Mouse (Mus musculus): ENCODE measurements around the gene Srd5a1. TPM values are rescaled to one million over a fixed set of nuclear protein-coding genes. Genes with fewer than 3 reads are reported as not detected.

Gene Srd5a1
- polyA plus RNA-seq, 1 experiment from 2014 or later, result 26.7 TPM

DNA sequence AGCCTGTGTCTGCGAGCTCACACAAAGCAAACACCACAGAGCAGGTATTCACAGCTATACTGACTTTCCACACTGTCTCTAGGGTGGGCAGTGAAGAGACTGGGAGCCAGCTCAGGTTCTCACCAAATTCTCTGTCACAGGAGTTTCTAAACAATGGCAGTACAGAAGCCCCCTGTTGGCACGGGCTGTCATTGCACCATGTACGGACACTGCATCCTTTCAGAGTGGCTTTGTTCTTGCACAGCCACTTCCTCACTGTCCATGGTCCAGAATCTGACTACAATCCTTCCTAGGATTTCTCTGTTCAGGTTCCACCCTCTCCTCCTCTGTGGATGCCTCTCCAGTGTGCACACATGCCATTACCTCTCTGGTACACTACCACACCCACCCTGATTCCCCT is 66.2 kb downstream of the Srd5a1 start:
- no peaks in the 10 kb centered on the region for H3K9me3 ChIP-seq (replicated peaks)
- peaks cover 24% of the 10 kb centered on the region for H3K4me1 ChIP-seq
- peak; percentile 18 for ATAC-seq (ENCODE audit: low FRiP score)
- no peak overlapping the region for H3K27ac ChIP-seq
- H3K4me3 ChIP-seq, result no peak overlapping the region
- no peak overlapping the region for H3K9ac ChIP-seq
- H3K4me2 ChIP-seq (replicated peaks), result no peak overlapping the region
- H3K27me3 ChIP-seq, result peaks cover 4% of the 10 kb centered on the region; the same call in 1 of the 2 replicates
- no peaks in the 10 kb centered on the region for H3K36me3 ChIP-seq
- 22% methylated on average over 3 of the region's 3 CpGs for WGBS

DNA sequence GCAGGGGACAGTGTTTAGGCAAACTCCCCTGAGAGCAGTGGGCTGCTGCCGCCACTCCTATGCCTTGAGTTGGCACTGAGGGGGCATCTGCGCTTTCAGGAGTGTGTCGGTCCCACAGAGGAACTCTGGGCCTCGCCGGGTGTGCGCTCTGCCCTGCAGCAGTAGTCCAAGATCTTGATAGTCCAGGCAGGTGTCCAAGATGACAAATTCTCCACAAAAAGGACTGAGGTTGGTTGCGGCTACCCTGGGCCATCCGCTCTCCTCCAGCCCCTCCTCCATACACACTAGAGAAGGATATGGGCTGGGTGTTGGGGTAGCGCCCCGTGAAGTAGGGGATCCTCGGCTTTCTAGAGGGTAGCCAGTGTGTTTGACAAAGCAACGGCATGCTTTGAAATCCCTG is 67.6 kb downstream of the Srd5a1 start:
- Histone ChIP-seq H3K4me3 (peak overlapping the region; percentile 7; the same call in 1 of the 2 replicates), H3K4me1 (peaks cover 35% of the 10 kb centered on the region), H3K4me2 (replicated peaks) (peak overlapping the region; percentile 34), H3K9ac (peak overlapping the region; percentile 8; the same call in 1 of the 2 replicates), H3K27me3 (peaks cover 4% of the 10 kb centered on the region; the same call in 1 of the 2 replicates), H3K36me3 (no peaks in the 10 kb centered on the region), H3K9me3 (replicated peaks) (no peaks in the 10 kb centered on the region), H3K27ac (no peak overlapping the region)
- peak; percentile 35 for ATAC-seq (ENCODE audit: low FRiP score)
- WGBS, result 53% methylated on average over 12 of the region's 12 CpGs

DNA sequence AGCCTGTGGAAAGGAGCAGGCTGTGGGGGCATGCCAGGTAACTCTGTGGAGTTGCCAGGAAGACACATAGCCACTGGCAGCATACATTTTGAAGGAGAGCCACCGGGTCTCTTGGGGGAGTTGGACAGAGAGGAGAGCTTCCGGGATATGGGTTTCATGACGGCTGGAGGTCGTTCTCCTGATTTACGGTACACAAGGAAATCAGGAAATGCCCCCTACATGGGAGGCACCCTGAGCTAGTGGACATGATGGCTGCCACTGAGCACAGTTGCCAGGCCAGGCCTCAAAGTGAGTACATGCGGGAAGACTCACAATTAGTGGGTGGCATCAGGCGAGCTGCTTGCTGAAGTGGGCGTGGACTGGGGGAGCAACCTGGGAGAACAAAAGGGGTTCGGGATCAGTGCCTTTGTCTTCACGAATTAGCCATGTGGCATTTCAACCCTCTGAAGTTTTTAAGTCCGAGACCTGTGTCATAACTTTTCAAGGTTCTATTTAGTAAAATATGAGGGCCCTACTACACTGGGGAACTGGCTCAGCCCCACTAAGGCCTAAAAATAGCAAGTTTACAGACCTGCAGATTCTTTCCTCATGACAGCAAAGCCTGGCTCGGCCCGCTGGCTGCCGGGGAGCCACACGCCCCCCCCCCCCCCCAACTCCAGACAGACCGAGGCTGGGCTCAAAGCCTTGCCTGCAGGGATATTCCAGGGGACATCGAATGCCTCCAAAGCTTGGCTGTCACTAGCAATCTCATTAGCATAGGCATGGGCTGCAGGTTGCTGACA is 68.5 kb downstream of the Srd5a1 start:
- H3K4me2 ChIP-seq (replicated peaks), result peak overlapping the region; percentile 34; the same call in 1 of the 2 replicates
- peaks cover 41% of the 10 kb centered on the region for H3K4me1 ChIP-seq
- peaks cover 4% of the 10 kb centered on the region; the same call in 1 of the 2 replicates for H3K27me3 ChIP-seq
- no peak overlapping the region for H3K9ac ChIP-seq
- no peak overlapping the region for H3K4me3 ChIP-seq
- no peak for ATAC-seq (ENCODE audit: low FRiP score)
- WGBS, result 44% methylated on average over 16 of the region's 17 CpGs
- H3K36me3 ChIP-seq, result no peaks in the 10 kb centered on the region
- H3K27ac ChIP-seq, result no peak overlapping the region
- H3K9me3 ChIP-seq (replicated peaks), result no peaks in the 10 kb centered on the region

DNA sequence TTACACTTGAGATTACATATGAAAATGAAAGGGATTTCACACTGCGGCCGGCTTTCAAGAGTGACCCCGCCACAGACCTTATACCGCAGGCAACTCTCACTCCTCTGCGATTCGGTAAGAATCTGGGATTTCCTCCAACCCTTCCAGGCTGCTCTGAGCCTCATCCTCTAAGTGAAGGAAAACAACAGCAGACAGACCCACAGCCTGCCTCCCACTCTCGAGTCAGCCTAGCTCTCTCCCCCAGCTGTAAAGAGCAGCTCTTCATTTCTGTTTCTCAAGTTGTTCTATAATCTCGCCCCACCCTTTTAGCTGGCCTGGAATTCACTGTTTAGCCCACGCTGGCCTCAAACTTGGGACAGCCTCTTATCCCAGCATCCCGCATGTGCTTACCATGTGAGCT is 69.5 kb downstream of the Srd5a1 start:
- peaks cover 4% of the 10 kb centered on the region; the same call in 1 of the 2 replicates for H3K27me3 ChIP-seq
- WGBS, result 81% methylated on average over 10 of the region's 10 CpGs
- H3K27ac ChIP-seq, result no peak overlapping the region
- no peak overlapping the region for H3K4me3 ChIP-seq
- peaks cover 41% of the 10 kb centered on the region for H3K4me1 ChIP-seq
- no peak for ATAC-seq (ENCODE audit: low FRiP score)
- H3K9me3 ChIP-seq (replicated peaks), result no peaks in the 10 kb centered on the region
- H3K36me3 ChIP-seq, result no peaks in the 10 kb centered on the region
- no peak overlapping the region for H3K4me2 ChIP-seq (replicated peaks)
- no peak overlapping the region for H3K9ac ChIP-seq

DNA sequence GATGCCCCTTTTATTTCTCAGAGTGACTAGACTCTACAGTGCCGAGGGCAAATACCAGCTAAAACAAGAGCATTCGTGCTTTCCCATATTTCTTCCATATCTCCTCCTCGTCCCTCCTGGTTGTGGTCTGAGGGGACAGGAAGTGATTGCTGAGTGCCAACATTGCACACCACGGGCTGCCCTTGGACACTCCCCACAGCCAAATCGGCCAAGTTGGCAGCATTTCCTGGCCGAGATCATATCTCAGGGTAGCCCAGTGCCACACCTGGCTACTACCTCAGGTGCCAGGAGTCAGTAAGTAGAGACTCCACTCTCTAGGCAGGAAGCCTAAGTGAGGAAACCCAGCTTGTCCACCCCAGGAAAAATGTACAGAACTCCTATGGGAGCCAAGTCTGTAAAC is 70.0 kb downstream of the Srd5a1 start:
- no peak overlapping the region for H3K9ac ChIP-seq
- no peaks in the 10 kb centered on the region for H3K9me3 ChIP-seq (replicated peaks)
- H3K4me2 ChIP-seq (replicated peaks), result no peak overlapping the region
- no peak overlapping the region for H3K4me3 ChIP-seq
- peaks cover 4% of the 10 kb centered on the region; the same call in 1 of the 2 replicates for H3K27me3 ChIP-seq
- WGBS, result 85% methylated on average over 6 of the region's 6 CpGs
- no peak for ATAC-seq (ENCODE audit: low FRiP score)
- no peaks in the 10 kb centered on the region for H3K36me3 ChIP-seq
- H3K4me1 ChIP-seq, result peaks cover 42% of the 10 kb centered on the region
- H3K27ac ChIP-seq, result no peak overlapping the region

DNA sequence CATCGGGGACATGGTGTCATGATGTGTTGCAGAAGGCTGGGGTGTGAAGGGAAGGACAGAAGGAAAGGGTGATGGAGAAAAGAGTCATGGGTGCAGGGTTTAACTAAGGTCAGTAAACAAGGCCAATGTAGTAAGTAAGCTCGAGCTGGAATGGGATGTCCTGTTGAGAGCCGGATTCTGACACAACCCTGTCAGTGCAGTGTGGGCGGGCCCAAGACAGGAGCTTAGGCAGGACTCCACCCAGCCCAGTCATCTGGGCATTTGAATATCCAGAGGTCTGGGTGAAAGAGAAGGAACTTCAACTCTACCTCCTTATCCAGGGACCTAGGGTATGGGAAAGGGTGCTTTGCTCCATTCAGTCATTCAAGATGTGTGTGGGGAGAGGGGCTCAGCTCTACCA is 72.9 kb downstream of the Srd5a1 start:
- no peaks in the 10 kb centered on the region for H3K36me3 ChIP-seq
- 30% methylated on average over 4 of the region's 4 CpGs for WGBS
- H3K4me3 ChIP-seq, result no peak overlapping the region
- peaks cover 41% of the 10 kb centered on the region for H3K4me1 ChIP-seq
- peaks cover under 1% of the 10 kb centered on the region; the same call in 1 of the 2 replicates for H3K27me3 ChIP-seq
- H3K9me3 ChIP-seq (replicated peaks), result no peaks in the 10 kb centered on the region
- no peak for ATAC-seq (ENCODE audit: low FRiP score)
- no peak overlapping the region for H3K9ac ChIP-seq
- no peak overlapping the region for H3K4me2 ChIP-seq (replicated peaks)
- H3K27ac ChIP-seq, result no peak overlapping the region; the same call in 1 of the 2 replicates

DNA sequence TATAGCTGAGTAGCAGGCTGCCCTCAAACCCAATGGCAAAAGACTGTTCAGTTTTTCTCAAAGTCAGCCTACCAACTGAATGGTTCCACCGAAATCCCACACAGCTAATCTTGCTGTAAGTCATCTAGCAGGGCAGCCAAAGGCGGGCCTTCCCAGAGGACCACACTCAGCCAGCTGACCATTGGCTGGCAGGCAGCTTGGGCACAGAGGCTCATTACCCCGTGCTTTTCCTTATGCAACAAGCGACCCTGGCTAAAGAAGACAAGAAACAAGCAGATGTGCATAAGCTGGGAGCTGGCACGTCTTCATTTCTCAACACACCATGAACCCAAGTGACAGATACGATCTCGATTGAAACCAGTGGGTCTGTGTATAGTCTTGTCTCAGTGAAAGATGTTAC is 73.9 kb downstream of the Srd5a1 start:
- H3K27ac ChIP-seq, result no peak overlapping the region
- no peaks in the 10 kb centered on the region; the same call in 1 of the 2 replicates for H3K27me3 ChIP-seq
- H3K9me3 ChIP-seq (replicated peaks), result no peaks in the 10 kb centered on the region
- H3K9ac ChIP-seq, result no peak overlapping the region
- peaks cover 38% of the 10 kb centered on the region for H3K4me1 ChIP-seq
- H3K4me3 ChIP-seq, result no peak overlapping the region
- ATAC-seq (ENCODE audit: low FRiP score), result no peak
- no peak overlapping the region for H3K4me2 ChIP-seq (replicated peaks)
- 80% methylated on average over 7 of the region's 7 CpGs for WGBS
- no peaks in the 10 kb centered on the region for H3K36me3 ChIP-seq

DNA sequence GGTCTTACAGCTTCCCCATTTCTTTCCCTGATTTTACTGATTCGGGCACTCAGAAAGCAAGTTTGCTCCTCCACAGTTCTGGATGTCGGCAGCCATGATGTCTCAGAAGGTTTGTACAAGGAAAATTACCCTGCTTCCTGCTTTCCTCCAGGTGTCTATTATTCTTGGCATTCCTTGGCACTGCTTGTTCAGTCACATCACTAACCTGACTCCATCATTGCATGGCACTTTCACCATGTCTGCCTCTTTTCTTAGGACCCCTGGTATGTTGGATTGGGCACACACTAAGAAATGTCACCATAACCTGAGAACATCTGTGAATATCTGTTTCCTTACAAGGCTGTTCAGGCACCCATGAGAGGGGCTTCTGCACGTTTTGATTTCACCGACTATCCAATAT is 75.2 kb downstream of the Srd5a1 start:
- Histone ChIP-seq H3K9me3 (replicated peaks) (no peaks in the 10 kb centered on the region), H3K4me2 (replicated peaks) (peak overlapping the region; percentile 85; the same call in 1 of the 2 replicates), H3K4me1 (peaks cover 51% of the 10 kb centered on the region), H3K27ac (no peak overlapping the region), H3K36me3 (no peaks in the 10 kb centered on the region), H3K4me3 (no peak overlapping the region), H3K27me3 (no peaks in the 10 kb centered on the region), H3K9ac (0 out of 2 replicates have a peak overlapping the region, but pooled peaks have one; percentile 18)
- no peak for ATAC-seq (ENCODE audit: low FRiP score)
- WGBS, result 86% methylated on average over 4 of the region's 4 CpGs

DNA sequence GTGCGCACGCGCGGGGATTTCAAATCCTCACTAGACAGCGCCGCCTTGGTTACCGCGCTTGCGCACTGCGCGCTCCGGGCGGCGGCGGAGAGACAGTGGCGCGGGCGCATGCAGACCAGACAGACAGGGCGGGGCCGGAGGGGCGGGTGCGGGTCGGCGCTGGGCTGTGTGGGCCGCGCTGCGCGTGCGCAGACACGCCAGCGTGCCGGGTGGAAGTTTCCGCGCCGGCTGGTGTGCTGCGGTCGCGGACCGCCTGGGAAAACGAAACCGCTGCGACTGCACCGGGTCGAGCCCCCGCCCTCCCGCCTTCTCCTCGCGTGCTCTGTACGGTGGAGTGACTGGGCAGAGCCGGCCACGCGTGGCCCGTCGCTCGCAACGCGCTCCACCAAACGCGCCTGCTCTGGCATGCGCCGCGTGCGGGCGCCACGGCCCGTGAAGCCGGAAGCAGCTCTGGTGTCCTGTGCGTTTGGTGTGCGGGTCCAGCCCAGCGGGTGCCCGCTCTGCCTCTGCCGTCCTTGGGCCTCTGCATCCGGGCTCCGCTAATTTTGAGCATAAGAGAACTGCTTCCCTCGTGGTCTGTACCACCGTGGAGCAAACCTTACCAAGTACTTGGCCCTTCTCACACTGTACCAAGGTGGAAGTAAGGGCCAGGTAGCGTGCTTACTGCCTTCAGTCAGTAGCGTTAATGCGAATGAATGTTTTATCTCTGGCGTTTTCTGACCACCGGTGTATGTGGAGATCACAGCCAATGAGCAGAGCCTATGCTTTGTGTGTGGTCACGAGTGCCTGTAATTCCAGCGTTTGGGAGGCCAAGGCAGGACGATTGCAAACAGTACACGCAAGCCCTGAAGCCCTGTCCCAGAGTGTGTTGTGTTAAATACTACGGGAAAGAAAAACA is 76.3 kb downstream of the Srd5a1 start:
- under 1% methylated on average over 80 of the region's 86 CpGs for WGBS
- Histone ChIP-seq H3K4me3 (peak overlapping the region; percentile 99), H3K9me3 (replicated peaks) (no peaks in the 10 kb centered on the region), H3K4me1 (peaks cover 56% of the 10 kb centered on the region), H3K36me3 (0 out of 2 replicates have a peak, but pooled peaks cover 3% of the 10 kb centered on the region), H3K4me2 (replicated peaks) (peak overlapping the region; percentile 85), H3K9ac (peak overlapping the region; percentile 97), H3K27ac (peak overlapping the region; percentile 96), H3K27me3 (no peaks in the 10 kb centered on the region)
- peak; percentile 95 for ATAC-seq (ENCODE audit: low FRiP score)

DNA sequence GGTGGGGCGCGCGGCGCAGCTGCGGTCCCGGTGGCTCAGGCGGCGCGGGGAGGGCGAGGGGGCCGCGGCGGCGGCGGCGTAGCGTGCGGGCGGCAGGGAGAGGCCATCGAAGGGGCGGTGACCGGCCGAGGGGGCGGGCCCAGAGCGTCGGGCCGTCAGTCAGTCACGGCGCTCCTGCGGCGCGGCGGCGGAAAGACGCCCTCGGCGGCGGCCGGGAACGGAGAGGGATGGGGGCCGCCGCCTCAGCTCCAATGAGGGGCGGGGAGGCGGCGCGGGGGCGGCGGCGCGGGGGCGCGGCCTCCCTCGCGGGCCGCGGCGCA is 76.9 kb downstream of the Srd5a1 start, which contains the start of gene Tent4a:
Gene Tent4a, minus strand, starts transcription at position 284 of the 320 bp plus-strand sequence.
- H3K4me1 ChIP-seq, result peaks cover 54% of the 10 kb centered on the region
- H3K9ac ChIP-seq, result peak within 1 kb of the TSS; percentile 97
- WGBS, result under 1% methylated on average over 37 of the region's 57 CpGs
- H3K4me2 ChIP-seq (replicated peaks), result peak within 1 kb of the TSS; percentile 94
- peak within 1 kb of the TSS; percentile 96 for H3K27ac ChIP-seq
- no peaks in the 10 kb centered on the region for H3K9me3 ChIP-seq (replicated peaks)
- peak within 1 kb of the TSS; percentile 99 for H3K4me3 ChIP-seq
- peak; percentile 77 for ATAC-seq (ENCODE audit: low FRiP score)
- H3K27me3 ChIP-seq, result no peaks in the 10 kb centered on the region
- 0 out of 2 replicates have a peak, but pooled peaks cover 6% of the 10 kb centered on the region for H3K36me3 ChIP-seq

DNA sequence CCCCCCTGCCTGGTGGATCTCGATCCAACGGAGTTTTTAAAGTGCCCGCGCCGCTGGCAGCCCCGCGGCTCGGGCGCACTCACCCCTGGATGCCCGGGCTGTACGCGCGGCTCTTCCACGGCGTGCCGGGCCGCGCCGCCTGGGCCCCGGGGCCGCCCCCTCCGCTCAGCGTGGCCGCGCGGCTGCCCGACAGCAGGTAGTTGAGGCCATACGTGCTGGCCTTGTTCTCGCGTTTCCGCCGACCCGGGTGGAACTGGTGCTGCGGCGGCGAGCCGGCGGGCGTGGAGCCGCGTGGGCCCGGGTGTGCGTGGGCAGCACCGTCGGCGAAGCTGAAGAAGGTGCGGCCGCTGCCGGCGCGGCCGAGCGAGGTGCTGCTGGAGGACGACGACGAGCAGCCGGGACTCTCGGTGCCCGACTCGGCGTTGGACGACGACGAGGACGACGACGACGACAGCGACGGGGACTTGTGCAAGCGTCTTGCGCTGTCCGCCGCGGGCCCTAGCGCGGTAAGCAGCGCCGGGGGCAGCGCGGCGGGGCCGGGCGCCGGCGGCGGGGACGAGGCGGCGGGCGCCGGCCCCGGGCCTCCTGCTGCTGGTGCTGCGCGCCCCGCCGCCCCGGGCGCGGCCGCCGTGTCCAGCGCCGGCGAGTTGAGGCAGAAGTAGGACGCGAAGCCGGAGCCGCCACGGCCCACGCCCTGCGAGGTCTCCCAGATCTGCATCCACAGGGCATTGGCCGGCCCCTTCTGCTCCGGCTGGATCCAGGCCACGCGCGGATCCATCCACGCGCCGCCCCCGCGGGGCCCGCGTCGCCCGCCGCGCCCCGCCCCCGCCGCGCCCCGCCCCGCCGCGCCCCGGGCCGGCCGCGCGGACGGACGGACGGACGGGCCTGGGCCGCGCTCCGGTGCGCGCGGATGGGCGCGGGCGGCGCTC is 77.6 kb downstream of the Srd5a1 start, which contains the start of gene Nsun2:
Gene Nsun2, plus strand, starts transcription at position 342 of the 929 bp plus-strand sequence.
- Histone ChIP-seq H3K27me3 (no peaks in the 10 kb centered on the region), H3K9me3 (replicated peaks) (no peaks in the 10 kb centered on the region), H3K27ac (peak within 1 kb of the TSS; percentile 96), H3K4me3 (peak within 1 kb of the TSS; percentile 99), H3K4me1 (peaks cover 51% of the 10 kb centered on the region), H3K36me3 (0 out of 2 replicates have a peak, but pooled peaks cover 6% of the 10 kb centered on the region), H3K4me2 (replicated peaks) (peak within 1 kb of the TSS; percentile 94), H3K9ac (peak within 1 kb of the TSS; percentile 97)
- ATAC-seq (ENCODE audit: low FRiP score), result peak; percentile 7; the same call in 1 of the 2 replicates
- under 1% methylated on average over 88 of the region's 155 CpGs for WGBS
